Mouse (Mus musculus) forebrain, embryonic 14.5 days (tissue): ENCODE data around the gene Ccdc85a. TPM values are rescaled to one million over a fixed set of nuclear protein-coding genes. Genes with fewer than 3 reads are reported as not detected.
A peak's percentile ranks its signal among the peaks of the same experiment; 100 is the strongest.

Experiments used
- ATAC-seq: fragments of 200-750 bp; cut with Nextera tagmentation; 2 replicates; pipeline ENCODE4 v1.8.0; 2017; ENCODE audit warnings: mild to moderate bottlenecking, moderate library complexity
- DNase-seq: peaks from one replicate; pipeline ENCODE4 v3.0.0-alpha.2; 2015; ENCODE audit warnings: low spot score
- H3K27ac ChIP-seq: fragments of 300-500 bp; sonication (generic); 2 replicates; pipeline ENCODE4 v1.5.1; 2014; ENCODE audit warnings: low read depth, mild to moderate bottlenecking, control low read depth, low read length, moderate library complexity
- H3K27me3 ChIP-seq: fragments of 300-500 bp; sonication (generic); replicated peaks from 2 replicates; pipeline ENCODE4 v1.6.1; 2014; ENCODE audit warnings: low read length, control low read depth, mixed read lengths; ENCODE audit not compliant: control insufficient read depth, insufficient read depth
- H3K36me3 ChIP-seq: fragments of 300-500 bp; sonication (generic); 2 replicates; pipeline ENCODE4 v1.6.1; 2014; ENCODE audit warnings: low read length, control low read depth; ENCODE audit not compliant: control insufficient read depth, insufficient read depth
- H3K4me1 ChIP-seq: fragments of 300-500 bp; sonication (generic); 2 replicates; pipeline ENCODE4 v1.6.1; 2014; ENCODE audit warnings: antibody characterized with exemption, low read length, control low read depth; ENCODE audit not compliant: control insufficient read depth, insufficient read depth
- H3K4me2 ChIP-seq: fragments of 300-500 bp; sonication (generic); 2 replicates; pipeline ENCODE4 v1.6.1; 2014; ENCODE audit warnings: mild to moderate bottlenecking, control low read depth, low read length
- H3K4me3 ChIP-seq: fragments of 300-500 bp; sonication (generic); 2 replicates; pipeline ENCODE4 v1.5.1; 2014; ENCODE audit warnings: low read depth, low read length, control low read depth
- H3K9ac ChIP-seq: fragments of 300-500 bp; sonication (generic); 2 replicates; pipeline ENCODE4 v1.6.1; 2014; ENCODE audit warnings: mild to moderate bottlenecking, low read length, control low read depth, moderate library complexity
- H3K9me3 ChIP-seq: fragments of 300-500 bp; sonication (generic); replicated peaks from 2 replicates; pipeline ENCODE4 v1.6.1; 2016; ENCODE audit warnings: low read length, control low read depth, mixed read lengths; ENCODE audit not compliant: control insufficient read depth
- WGBS: fragments of 180-500 bp; shearing (Covaris S2); extraction: QIAGEN DNeasy Blood & Tissue Kit; methylation state at CpG from one replicate; pipeline ENCODE4 v1.1.7; 2014; 5-methylcytosine and 5-hydroxymethylcytosine counted together
- polyA plus RNA-seq: library from polyadenylated mRNA; unstranded; fragments of >200 nt; fragmentation: Nextera tagmentation; extraction: Ambion mirVana; gene quantifications from 2 replicates; pipeline ENCODE4 v1.2.1, GENCODE M21; 2014

The Ccdc85a gene
- polyA plus RNA-seq, result 7.7 and 14.4 TPM in 2 replicates

GRCm38 (mm10) chr11:28583911-28584434, at the start of gene Ccdc85a:
Ccdc85a (minus strand) TSS chr11:28584324.
- peak within 1 kb of the TSS; percentile 99 for H3K4me2 ChIP-seq
- H3K27ac ChIP-seq, result peak within 1 kb of the TSS; percentile 55; the same call in 1 of the 2 replicates
- H3K27me3 ChIP-seq, result no peaks in the 10 kb centered on the region
- H3K4me1 ChIP-seq, result no peaks in the 10 kb centered on the region
- H3K9ac ChIP-seq, result peak within 1 kb of the TSS; percentile 72
- DNase-seq (peak; percentile 92), ATAC-seq (peak; percentile 98)
- H3K9me3 ChIP-seq, result no peaks in the 10 kb centered on the region
- WGBS, result under 1% methylated on average over 25 of the region's 25 CpGs
- H3K36me3 ChIP-seq, result no peaks in the 10 kb centered on the region
- H3K4me3 ChIP-seq, result peak within 1 kb of the TSS; percentile 61

DNA sequence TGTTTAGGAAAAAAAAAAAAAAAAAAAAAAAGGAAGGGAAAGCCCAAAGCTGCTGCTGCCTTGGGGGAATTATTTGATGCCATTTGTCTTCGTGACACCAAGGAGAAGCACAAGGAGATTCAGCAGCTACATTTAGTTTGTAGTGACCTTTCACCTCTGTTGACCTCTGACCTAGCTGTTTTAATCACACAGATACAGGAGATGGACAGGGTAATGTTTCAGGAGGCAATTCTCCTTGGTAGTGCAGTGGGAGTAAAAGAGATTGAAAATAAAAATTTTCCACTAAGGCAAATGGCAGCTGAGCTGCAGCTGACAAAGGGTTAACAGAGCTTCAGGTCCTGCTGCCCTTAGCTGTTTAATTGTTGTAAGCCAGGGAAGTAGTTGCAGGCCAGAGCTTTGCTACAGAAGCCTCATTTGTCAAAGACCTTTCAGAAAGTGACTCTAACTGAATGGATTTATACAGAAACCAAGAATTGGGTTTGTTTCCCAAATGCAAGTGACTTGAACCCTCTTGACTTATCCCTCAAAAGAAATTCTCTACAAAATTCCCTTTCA, 49.5 kb upstream of the Ccdc85a start:
- Histone ChIP-seq H3K27me3 (no peaks in the 10 kb centered on the region), H3K4me3 (no peak overlapping the region), H3K9ac (no peak overlapping the region), H3K9me3 (no peaks in the 10 kb centered on the region), H3K36me3 (no peaks in the 10 kb centered on the region), H3K4me2 (no peak overlapping the region), H3K4me1 (no peaks in the 10 kb centered on the region), H3K27ac (no peak overlapping the region)
- ATAC-seq, result no peak
- no peak for DNase-seq
- 53% methylated on average over 1 of the region's 1 CpGs for WGBS

DNA sequence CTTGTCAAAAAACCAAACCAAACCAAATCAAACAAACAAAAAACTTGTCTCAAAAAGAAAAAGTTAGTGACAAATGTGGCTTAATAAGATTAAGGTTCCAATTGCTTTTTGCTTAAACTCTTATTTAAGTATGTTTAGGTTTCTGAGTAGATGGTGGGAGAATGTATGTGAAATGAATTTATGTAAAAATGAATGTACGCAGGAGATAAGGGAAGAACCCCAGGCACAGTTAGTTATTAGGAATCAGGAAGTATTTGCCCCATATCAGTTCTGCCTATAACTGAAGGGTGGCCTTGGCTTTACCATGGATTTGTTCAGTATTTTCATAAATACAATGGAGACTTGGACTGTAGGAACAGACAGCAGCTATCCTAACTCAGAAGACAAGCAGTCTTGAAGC, 49.0 kb upstream of the Ccdc85a start:
- Histone ChIP-seq H3K9ac (no peak overlapping the region), H3K9me3 (no peaks in the 10 kb centered on the region), H3K4me1 (no peaks in the 10 kb centered on the region), H3K36me3 (no peaks in the 10 kb centered on the region), H3K27ac (no peak overlapping the region), H3K4me2 (no peak overlapping the region), H3K27me3 (no peaks in the 10 kb centered on the region), H3K4me3 (no peak overlapping the region)
- DNase-seq, result no peak
- WGBS, result 89% methylated on average over 1 of the region's 1 CpGs
- ATAC-seq, result no peak

GRCm38 (mm10) chr11:28630771-28631170, 46.6 kb upstream of the Ccdc85a start:
- DNase-seq (no peak), ATAC-seq (no peak)
- no peak overlapping the region for H3K9ac ChIP-seq
- no peaks in the 10 kb centered on the region for H3K27me3 ChIP-seq
- no peaks in the 10 kb centered on the region for H3K4me1 ChIP-seq
- no peak overlapping the region for H3K4me2 ChIP-seq
- no peak overlapping the region for H3K4me3 ChIP-seq
- H3K27ac ChIP-seq, result no peak overlapping the region
- WGBS, result 85% methylated on average over 2 of the region's 2 CpGs
- H3K36me3 ChIP-seq, result no peaks in the 10 kb centered on the region
- no peaks in the 10 kb centered on the region for H3K9me3 ChIP-seq

DNA sequence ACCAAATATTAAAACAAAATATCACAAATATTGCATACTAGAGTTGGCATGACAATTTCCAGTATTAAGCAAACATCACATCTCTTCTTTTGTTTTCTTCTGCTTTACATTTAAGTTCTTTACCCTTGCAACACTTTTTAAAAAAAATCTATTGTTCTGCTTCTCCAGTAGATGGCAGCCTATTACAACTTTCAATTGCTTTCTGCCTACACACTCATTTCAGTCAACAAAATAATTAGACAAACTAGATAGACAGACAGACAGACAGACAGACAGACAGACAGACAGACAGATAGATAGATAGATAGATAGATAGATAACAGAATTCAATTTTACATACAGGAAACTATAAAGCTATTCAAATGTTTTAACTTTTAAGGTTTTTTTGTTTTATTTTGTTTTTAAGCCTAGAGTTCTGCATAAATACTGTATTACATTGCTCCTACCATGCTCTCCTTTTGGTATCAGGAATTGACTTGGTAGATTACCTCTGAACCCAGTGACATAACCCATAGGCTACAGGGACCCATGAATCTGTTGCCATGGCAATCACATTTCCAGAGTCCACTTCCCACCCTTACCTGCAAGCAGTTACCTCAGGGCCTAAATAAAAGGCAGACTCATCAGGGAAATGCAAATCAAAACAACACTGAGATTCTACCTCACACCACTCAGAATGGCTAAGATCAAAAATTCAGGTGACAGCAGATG, 26.8 kb upstream of the Ccdc85a start:
- ATAC-seq (no peak), DNase-seq (peak; percentile 67)
- H3K4me2 ChIP-seq, result no peak overlapping the region

DNA sequence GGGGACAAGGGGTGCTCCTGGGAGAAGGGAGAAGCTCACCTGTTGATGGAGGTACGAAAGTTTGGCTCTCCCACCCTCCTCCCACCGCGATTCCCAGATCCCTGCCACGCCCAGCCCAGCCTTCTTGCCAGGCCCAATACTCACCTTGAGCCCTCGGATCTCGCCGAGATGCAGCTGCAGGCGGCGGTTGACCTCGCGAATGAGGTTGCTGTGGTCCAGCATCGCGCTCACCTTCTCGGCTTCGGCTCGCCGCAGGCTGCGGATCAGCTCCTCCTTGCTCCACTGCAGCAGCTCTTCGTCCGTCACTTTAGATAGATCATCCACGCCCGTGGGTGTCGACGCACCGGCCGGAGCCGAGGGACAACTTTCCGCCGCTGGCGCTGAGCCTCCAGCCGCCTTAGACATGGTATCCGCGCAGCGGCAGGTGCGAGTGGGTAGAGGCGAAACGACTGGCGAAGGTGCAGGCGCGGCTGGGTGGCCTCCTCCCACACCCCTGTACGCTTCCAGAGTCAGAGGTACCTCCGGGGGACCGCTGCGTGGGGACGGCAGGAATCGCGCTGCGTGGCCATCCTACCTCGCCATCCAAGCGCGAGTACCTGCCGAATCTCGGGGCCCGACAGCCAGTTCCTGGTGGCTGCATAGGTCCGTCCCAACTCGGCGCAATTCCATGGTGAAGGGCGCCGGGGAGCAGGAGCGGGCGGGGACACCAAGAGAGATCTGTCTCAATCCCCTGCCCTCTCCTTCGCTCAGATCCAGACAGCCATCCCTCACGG, 800 bp downstream of the Ccdc85a start:
- H3K4me1 ChIP-seq, result no peaks in the 10 kb centered on the region

More for the DNA sequence above, 26.8 kb upstream of the Ccdc85a start:
- Histone ChIP-seq H3K27ac (no peak overlapping the region), H3K9ac (no peak overlapping the region), H3K36me3 (no peaks in the 10 kb centered on the region), H3K9me3 (no peaks in the 10 kb centered on the region), H3K27me3 (no peaks in the 10 kb centered on the region), H3K4me1 (no peaks in the 10 kb centered on the region), H3K4me3 (no peak overlapping the region)

DNA sequence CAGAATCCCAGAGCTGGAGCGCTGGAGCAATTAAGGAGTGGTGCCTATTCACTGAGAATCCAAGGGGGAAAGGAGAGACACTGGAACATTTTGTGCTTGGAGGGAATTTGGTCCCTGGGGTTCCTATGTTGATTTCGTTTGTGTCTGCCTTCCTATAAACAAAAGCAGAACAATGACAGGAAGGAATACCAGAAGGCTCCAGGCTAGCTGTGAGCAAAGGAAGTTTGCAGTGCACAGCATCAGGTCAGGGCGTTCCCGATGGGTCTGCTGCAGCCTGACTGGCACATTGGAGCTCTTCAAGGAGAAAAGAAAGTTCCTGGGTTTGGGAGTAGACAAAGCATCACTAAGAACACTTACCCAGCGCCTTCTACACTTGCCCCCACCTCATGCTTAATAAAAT, 1.9 kb downstream of the Ccdc85a start:
- ATAC-seq (no peak), DNase-seq (no peak)
- H3K9me3 ChIP-seq, result no peaks in the 10 kb centered on the region
- WGBS, result 9% methylated on average over 5 of the region's 5 CpGs
- peak overlapping the region; percentile 61 for H3K4me3 ChIP-seq
- no peak overlapping the region for H3K9ac ChIP-seq
- H3K27me3 ChIP-seq, result no peaks in the 10 kb centered on the region
- no peaks in the 10 kb centered on the region for H3K4me1 ChIP-seq
- no peak overlapping the region for H3K27ac ChIP-seq
- no peaks in the 10 kb centered on the region for H3K36me3 ChIP-seq
- H3K4me2 ChIP-seq, result peak overlapping the region; percentile 99

More for the DNA sequence above, 800 bp downstream of the Ccdc85a start:
- peak overlapping the region; percentile 99 for H3K4me2 ChIP-seq
- no peaks in the 10 kb centered on the region for H3K9me3 ChIP-seq
- H3K36me3 ChIP-seq, result no peaks in the 10 kb centered on the region
- H3K27me3 ChIP-seq, result no peaks in the 10 kb centered on the region
- peak overlapping the region; percentile 72 for H3K9ac ChIP-seq
- WGBS, result under 1% methylated on average over 63 of the region's 63 CpGs
- ATAC-seq (peak; percentile 77), DNase-seq (no peak)
- peak overlapping the region; percentile 61 for H3K4me3 ChIP-seq
- peak overlapping the region; percentile 55; the same call in 1 of the 2 replicates for H3K27ac ChIP-seq

DNA sequence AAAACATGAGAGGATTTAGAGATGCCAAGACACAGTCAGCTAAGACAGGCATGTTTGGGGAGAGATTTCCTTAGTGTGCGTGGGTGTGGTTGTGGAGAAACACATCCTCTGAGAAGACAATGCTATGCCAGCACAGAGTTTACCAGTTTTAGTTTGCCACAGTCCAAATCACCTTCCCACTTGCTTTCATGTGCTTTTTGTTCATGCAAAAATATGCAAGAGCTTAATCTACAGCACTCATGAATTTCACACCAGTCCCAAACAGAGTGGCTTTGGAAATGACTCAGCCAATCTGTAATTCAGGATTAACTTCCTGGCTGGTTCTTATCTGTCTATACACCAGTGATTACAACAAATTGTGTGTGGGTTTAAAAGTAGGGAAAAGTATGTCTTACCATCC, 11.7 kb downstream of the Ccdc85a start:
- ATAC-seq, result no peak
- 70% methylated on average over 1 of the region's 1 CpGs for WGBS
- no peak overlapping the region for H3K4me3 ChIP-seq
- H3K27me3 ChIP-seq, result no peaks in the 10 kb centered on the region
- no peaks in the 10 kb centered on the region for H3K9me3 ChIP-seq
- no peak overlapping the region for H3K27ac ChIP-seq
- no peak for DNase-seq
- no peaks in the 10 kb centered on the region for H3K36me3 ChIP-seq
- H3K4me2 ChIP-seq, result no peak overlapping the region
- no peaks in the 10 kb centered on the region for H3K4me1 ChIP-seq
- no peak overlapping the region for H3K9ac ChIP-seq
